Mouse (Mus musculus) intestine, postnatal 0 days (tissue): ENCODE measurements around the gene Gng2. TPM values are rescaled to one million over a fixed set of nuclear protein-coding genes. Genes with fewer than 3 reads are reported as not detected.

Experiments
- ATAC-seq: fragments of 200-750 bp; cut with Nextera tagmentation; 2 replicates; pipeline ENCODE4 v1.8.0; 2017; ENCODE audit warnings: mild to moderate bottlenecking, moderate TSS enrichment, moderate library complexity
- H3K27ac ChIP-seq: fragments of 300-500 bp; sonication (generic); 2 replicates; pipeline ENCODE4 v1.5.1; 2014; ENCODE audit warnings: mild to moderate bottlenecking, low read depth, low read length, moderate library complexity
- H3K27me3 ChIP-seq: fragments of 300-500 bp; sonication (generic); replicated peaks from 2 replicates; pipeline ENCODE4 v1.6.1; 2014; ENCODE audit warnings: low read length, mixed read lengths; ENCODE audit not compliant: control insufficient read depth, insufficient read depth
- H3K36me3 ChIP-seq: fragments of 300-500 bp; sonication (generic); 2 replicates; pipeline ENCODE4 v1.6.1; 2014; ENCODE audit warnings: mild to moderate bottlenecking, moderate library complexity; ENCODE audit not compliant: control insufficient read depth, insufficient read depth
- H3K4me1 ChIP-seq: fragments of 300-500 bp; sonication (generic); replicated peaks from 2 replicates; pipeline ENCODE4 v1.6.1; 2014; ENCODE audit warnings: antibody characterized with exemption, low read length, mixed read lengths; ENCODE audit not compliant: control insufficient read depth, insufficient read depth
- H3K4me2 ChIP-seq: fragments of 300-500 bp; sonication (generic); replicated peaks from 2 replicates; pipeline ENCODE4 v1.6.1; 2014; ENCODE audit warnings: low read depth, mild to moderate bottlenecking, moderate library complexity
- H3K4me3 ChIP-seq: fragments of 300-500 bp; sonication (generic); 2 replicates; pipeline ENCODE4 v1.5.1; 2014; ENCODE audit warnings: low read depth, low read length
- H3K9ac ChIP-seq: fragments of 300-500 bp; sonication (generic); 2 replicates; pipeline ENCODE4 v1.6.1; 2014; ENCODE audit warnings: mild to moderate bottlenecking, low read depth, low read length
- H3K9me3 ChIP-seq: fragments of 300-500 bp; sonication (generic); 2 replicates; pipeline ENCODE4 v1.6.1; 2016; ENCODE audit warnings: mixed run types; ENCODE audit not compliant: control insufficient read depth
- CTCF ChIP-seq: sonication (generic); IDR thresholded peaks from 2 replicates; pipeline ENCODE4 v1.5.1; 2016; ENCODE audit warnings: low read depth, mild to moderate bottlenecking, control low read depth, antibody characterized with exemption, moderate library complexity
- WGBS: fragments of 180-500 bp; shearing (Covaris S2); extraction: QIAGEN DNeasy Blood & Tissue Kit; methylation state at CpG from one replicate; pipeline ENCODE4 v1.1.7; 2014; 5-methylcytosine and 5-hydroxymethylcytosine counted together
- polyA plus RNA-seq: library from polyadenylated mRNA; unstranded; fragments of >200 nt; fragmentation: Nextera tagmentation; extraction: Ambion mirVana; gene quantifications from 2 replicates; pipeline ENCODE4 v1.2.1, GENCODE M21; 2015

Gng2 gene
- polyA plus RNA-seq, 1 experiment from 2014 or later = 22.2 TPM

DNA sequence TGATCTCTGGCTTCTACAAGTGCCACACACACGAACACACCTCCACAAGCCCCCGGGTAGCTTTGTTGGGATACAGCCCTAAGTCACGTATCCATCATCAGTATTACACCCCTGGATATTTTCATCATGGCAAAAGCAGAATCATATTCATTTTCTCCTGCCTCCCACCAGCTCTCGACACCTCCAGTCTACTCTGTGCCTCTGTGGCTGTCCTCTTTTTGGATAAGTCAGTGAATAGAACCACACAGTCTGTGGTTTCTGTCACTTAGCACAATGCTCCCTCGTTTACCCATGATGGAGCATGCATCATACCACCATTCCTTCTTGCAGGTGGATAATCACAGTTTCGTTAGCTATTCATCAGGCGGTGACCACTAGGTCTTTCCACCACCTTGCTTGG is 31.2 kb downstream of the Gng2 start:
- no peak overlapping the region for H3K9ac ChIP-seq
- H3K27ac ChIP-seq = no peak overlapping the region
- no peaks in the 10 kb centered on the region for H3K36me3 ChIP-seq
- H3K4me2 ChIP-seq = no peak overlapping the region
- H3K4me1 ChIP-seq = no peaks in the 10 kb centered on the region
- H3K4me3 ChIP-seq = no peak overlapping the region
- ATAC-seq = no peak
- no peak for TF ChIP-seq CTCF
- no peaks in the 10 kb centered on the region for H3K9me3 ChIP-seq
- H3K27me3 ChIP-seq = no peaks in the 10 kb centered on the region
- 88% methylated on average over 7 of the region's 7 CpGs for WGBS

DNA sequence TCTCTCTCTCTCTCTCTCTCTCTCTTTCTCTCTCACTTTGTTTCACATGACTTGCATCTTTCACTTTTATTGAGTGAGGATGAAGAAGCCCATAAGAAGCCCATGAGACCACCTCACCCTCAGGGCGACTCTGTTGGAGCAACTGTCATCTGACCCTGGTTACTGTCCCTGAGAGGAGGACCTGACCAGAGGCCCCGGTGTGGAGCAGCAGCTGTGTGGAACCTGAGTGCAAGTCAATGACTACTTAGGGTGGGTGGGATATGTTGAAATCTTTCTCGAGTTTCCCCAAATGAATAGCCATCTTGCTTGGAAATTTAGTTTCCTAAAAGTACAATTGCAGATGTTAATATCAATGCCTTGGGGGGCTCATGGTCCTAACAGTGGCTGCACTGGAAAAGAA is 34.7 kb downstream of the Gng2 start:
- TF ChIP-seq CTCF = no peak
- Histone ChIP-seq H3K4me1 (no peaks in the 10 kb centered on the region), H3K27me3 (no peaks in the 10 kb centered on the region), H3K4me2 (no peak overlapping the region), H3K36me3 (no peaks in the 10 kb centered on the region), H3K9ac (no peak overlapping the region), H3K27ac (no peak overlapping the region), H3K9me3 (no peaks in the 10 kb centered on the region), H3K4me3 (no peak overlapping the region)
- no peak for ATAC-seq
- WGBS = 80% methylated on average over 3 of the region's 3 CpGs

DNA sequence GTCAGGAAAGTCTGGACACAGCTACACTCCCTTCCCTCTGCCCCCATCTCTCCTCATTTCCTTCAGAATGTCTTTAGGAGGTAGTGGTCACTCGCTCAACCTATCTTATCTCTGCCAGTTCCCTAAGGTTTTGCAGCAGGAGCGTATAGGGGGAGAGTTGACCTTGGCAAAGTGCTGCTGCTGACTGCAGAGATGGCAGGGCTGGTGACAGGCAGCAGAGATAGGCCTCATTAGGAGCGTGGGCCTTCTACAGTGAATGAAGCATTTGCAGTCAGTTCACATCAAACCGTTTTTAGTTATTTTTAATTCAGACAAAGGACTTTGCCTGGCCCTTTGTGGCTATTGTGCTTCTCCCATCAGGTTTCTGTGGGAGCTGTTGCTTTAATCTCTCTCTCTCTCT is 35.1 kb downstream of the Gng2 start:
- H3K27ac ChIP-seq = no peak overlapping the region
- no peaks in the 10 kb centered on the region for H3K27me3 ChIP-seq
- H3K9me3 ChIP-seq = no peaks in the 10 kb centered on the region
- H3K4me2 ChIP-seq = no peak overlapping the region
- WGBS = 64% methylated on average over 4 of the region's 4 CpGs
- H3K4me3 ChIP-seq = no peak overlapping the region
- no peak for ATAC-seq
- H3K36me3 ChIP-seq = no peaks in the 10 kb centered on the region
- no peak overlapping the region for H3K9ac ChIP-seq
- no peak for TF ChIP-seq CTCF
- H3K4me1 ChIP-seq = no peaks in the 10 kb centered on the region

DNA sequence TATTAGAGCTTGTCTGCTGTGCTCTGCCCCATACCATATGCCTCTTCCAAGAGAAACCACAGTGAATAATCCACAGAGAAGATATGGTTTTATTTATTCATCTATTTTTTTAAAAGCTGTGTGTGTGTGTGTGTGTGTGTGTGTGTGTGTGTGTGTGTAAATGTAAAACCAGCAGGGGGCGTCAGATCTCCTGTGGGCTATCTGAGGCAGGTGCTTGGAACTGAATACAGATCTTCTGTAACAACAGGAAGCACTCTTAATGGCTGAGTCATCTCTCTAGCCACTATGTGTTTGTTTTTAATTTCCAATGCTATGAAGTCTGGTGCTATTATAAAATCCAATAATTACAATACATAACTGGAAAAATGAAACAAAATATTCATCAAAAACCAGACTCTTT is 37.4 kb downstream of the Gng2 start:
- no peaks in the 10 kb centered on the region for H3K27me3 ChIP-seq
- TF ChIP-seq CTCF = no peak
- 81% methylated on average over 1 of the region's 1 CpGs for WGBS
- no peak overlapping the region for H3K9ac ChIP-seq
- no peaks in the 10 kb centered on the region for H3K9me3 ChIP-seq
- no peak overlapping the region for H3K4me3 ChIP-seq
- no peak for ATAC-seq
- H3K36me3 ChIP-seq = no peaks in the 10 kb centered on the region
- H3K27ac ChIP-seq = no peak overlapping the region
- H3K4me1 ChIP-seq = no peaks in the 10 kb centered on the region
- no peak overlapping the region for H3K4me2 ChIP-seq

DNA sequence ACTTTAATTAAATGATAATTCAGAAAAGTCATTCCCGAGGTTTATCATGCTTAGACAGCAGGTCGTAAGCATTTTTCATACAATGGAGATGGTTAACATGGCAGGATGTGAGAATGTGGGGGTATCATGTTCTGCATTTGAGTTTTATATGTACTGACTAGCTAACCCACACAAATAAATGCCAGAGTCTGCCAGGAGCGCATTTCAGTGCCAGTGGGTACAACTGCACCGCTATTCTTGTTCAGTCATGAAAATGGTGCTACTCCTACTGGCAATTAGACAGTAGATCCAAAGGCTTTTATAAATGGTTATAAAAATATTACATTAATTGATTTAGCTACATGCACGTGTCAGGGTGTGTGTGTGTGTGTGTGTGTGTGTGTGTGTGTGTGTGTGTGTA is 38.9 kb downstream of the Gng2 start:
- Histone ChIP-seq H3K36me3 (no peaks in the 10 kb centered on the region), H3K4me2 (no peak overlapping the region), H3K4me1 (no peaks in the 10 kb centered on the region), H3K4me3 (no peak overlapping the region), H3K9ac (no peak overlapping the region), H3K9me3 (no peaks in the 10 kb centered on the region), H3K27me3 (no peaks in the 10 kb centered on the region), H3K27ac (no peak overlapping the region)
- TF ChIP-seq CTCF = no peak
- no peak for ATAC-seq
- 88% methylated on average over 5 of the region's 5 CpGs for WGBS

DNA sequence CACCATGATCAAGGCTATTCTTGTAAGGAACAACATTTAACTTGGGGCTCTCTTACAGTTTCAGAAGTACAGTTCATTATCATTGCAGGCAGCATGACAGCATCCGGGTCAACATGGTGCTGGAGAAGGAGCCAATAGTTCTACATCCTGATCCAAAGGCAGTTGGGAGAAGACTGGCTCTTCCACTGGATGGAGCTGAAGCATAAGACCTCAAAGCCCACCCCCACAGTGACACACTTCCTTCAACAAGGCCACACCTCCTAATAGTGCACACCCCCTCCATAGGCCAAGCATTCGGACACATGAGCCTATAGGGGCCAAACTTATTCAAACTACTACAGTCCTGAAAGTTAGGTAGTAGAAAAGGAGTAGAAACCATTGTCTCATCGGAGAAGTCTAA is 42.3 kb downstream of the Gng2 start:
- Histone ChIP-seq H3K27ac (no peak overlapping the region), H3K9ac (no peak overlapping the region), H3K36me3 (no peaks in the 10 kb centered on the region), H3K27me3 (no peaks in the 10 kb centered on the region), H3K4me3 (no peak overlapping the region), H3K4me2 (no peak overlapping the region), H3K4me1 (no peaks in the 10 kb centered on the region), H3K9me3 (no peaks in the 10 kb centered on the region)
- ATAC-seq = no peak
- no peak for TF ChIP-seq CTCF
- WGBS = 92% methylated on average over 3 of the region's 3 CpGs

DNA sequence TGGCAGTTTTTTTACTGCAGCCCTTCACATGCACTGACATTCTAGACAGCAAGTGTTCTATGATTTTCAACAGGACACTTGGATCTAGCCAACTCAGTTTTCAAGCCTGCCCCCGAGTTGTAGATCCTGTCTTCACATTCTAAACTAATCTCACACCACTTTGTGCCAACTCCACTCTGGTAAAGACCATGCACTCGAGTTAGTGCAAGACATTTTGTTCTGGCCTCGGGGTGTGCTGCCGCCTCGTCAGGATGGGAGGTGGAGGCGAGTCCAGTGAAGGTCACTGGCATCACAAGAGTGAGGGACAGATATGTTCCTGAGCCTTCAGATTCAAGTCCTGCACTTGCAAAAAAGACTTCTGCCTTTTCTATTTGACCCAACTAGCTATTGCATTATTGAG is 44.1 kb downstream of the Gng2 start:
- H3K27ac ChIP-seq = no peak overlapping the region
- H3K9ac ChIP-seq = no peak overlapping the region
- no peak overlapping the region for H3K4me3 ChIP-seq
- H3K36me3 ChIP-seq = no peaks in the 10 kb centered on the region
- H3K27me3 ChIP-seq = no peaks in the 10 kb centered on the region
- no peak overlapping the region for H3K4me2 ChIP-seq
- WGBS = 81% methylated on average over 6 of the region's 6 CpGs
- no peak for TF ChIP-seq CTCF
- no peak for ATAC-seq
- no peaks in the 10 kb centered on the region for H3K4me1 ChIP-seq
- H3K9me3 ChIP-seq = no peaks in the 10 kb centered on the region
